Mouse (Mus musculus) liver, postnatal 0 days (tissue): ENCODE measurements around the gene Tgm5. TPM values are rescaled to one million over a fixed set of nuclear protein-coding genes. Genes with fewer than 3 reads are reported as not detected.
"Not testable (repeated sequence)": the region's sequence is repeated elsewhere in the genome, so short reads cannot be mapped to it uniquely, and the experiment has no call there.

Experiments
- ATAC-seq: fragments of 200-750 bp; cut with Nextera tagmentation; 2 replicates; pipeline ENCODE4 v1.8.0; 2017; ENCODE audit warnings: mild to moderate bottlenecking, moderate library complexity
- DNase-seq: peaks from one replicate; pipeline ENCODE4 v3.0.0-alpha.2; 2016
- H3K27ac ChIP-seq: fragments of 300-500 bp; sonication (generic); 2 replicates; pipeline ENCODE4 v1.5.1; 2014; ENCODE audit warnings: antibody characterized with exemption, moderate library complexity, mild to moderate bottlenecking, low read depth
- H3K27me3 ChIP-seq: fragments of 300-500 bp; sonication (generic); 2 replicates; pipeline ENCODE4 v1.6.1; 2014; ENCODE audit warnings: low read length, control low read depth, mixed read lengths; ENCODE audit not compliant: insufficient read depth
- H3K36me3 ChIP-seq: fragments of 300-500 bp; sonication (generic); replicated peaks from 2 replicates; pipeline ENCODE4 v1.6.1; 2014; ENCODE audit warnings: mild to moderate bottlenecking, control low read depth, low read length, moderate library complexity, mixed read lengths; ENCODE audit not compliant: insufficient read depth
- H3K4me1 ChIP-seq: fragments of 300-500 bp; sonication (generic); 2 replicates; pipeline ENCODE4 v1.6.1; 2014; ENCODE audit warnings: antibody characterized with exemption, mild to moderate bottlenecking, control low read depth; ENCODE audit not compliant: insufficient read depth
- H3K4me2 ChIP-seq: fragments of 300-500 bp; sonication (generic); 2 replicates; pipeline ENCODE4 v1.6.1; 2014; ENCODE audit warnings: low read depth, mild to moderate bottlenecking, low read length, moderate library complexity, mixed read lengths
- H3K4me3 ChIP-seq: fragments of 300-500 bp; sonication (generic); 2 replicates; pipeline ENCODE4 v1.5.1; 2014; ENCODE audit warnings: low read depth, low read length
- H3K9ac ChIP-seq: fragments of 300-500 bp; sonication (generic); replicated peaks from 2 replicates; pipeline ENCODE4 v1.6.1; 2014; ENCODE audit warnings: mild to moderate bottlenecking, moderate library complexity
- H3K9me3 ChIP-seq: fragments of 300-500 bp; sonication (generic); 2 replicates; pipeline ENCODE4 v1.6.1; 2016; ENCODE audit warnings: mild to moderate bottlenecking, control low read depth, low read length, mixed read lengths
- CTCF ChIP-seq: sonication (generic); IDR thresholded peaks from 2 replicates; pipeline ENCODE4 v1.5.1; 2016; ENCODE audit warnings: antibody characterized with exemption, low read depth
- EP300 ChIP-seq: IDR thresholded peaks from 2 replicates; pipeline ENCODE4 v1.6.1; 2016; ENCODE audit warnings: antibody characterized with exemption, low read depth, mild to moderate bottlenecking
- WGBS: fragments of 180-500 bp; shearing (Covaris S2); extraction: QIAGEN DNeasy Blood & Tissue Kit; methylation state at CpG from one replicate; pipeline ENCODE4 v1.1.7; 2014; ENCODE audit not compliant: insufficient replicate concordance; 5-methylcytosine and 5-hydroxymethylcytosine counted together
- polyA plus RNA-seq: library from polyadenylated mRNA; unstranded; fragments of >200 nt; fragmentation: Nextera tagmentation; extraction: Ambion mirVana; gene quantifications from 2 replicates; pipeline ENCODE4 v1.2.1, GENCODE M21; 2015

The Tgm5 gene
- polyA plus RNA-seq, 1 experiment from 2014 or later: not detected

- WGBS: 52% methylated on average over 2 of the region's 2 CpGs
- no peak overlapping the region for H3K27ac ChIP-seq
- TF ChIP-seq EP300 (no peak), CTCF (no peak)
- DNase-seq (no peak), ATAC-seq (no peak)
- no peaks in the 10 kb centered on the region for H3K36me3 ChIP-seq
- H3K9me3 ChIP-seq: no peaks in the 10 kb centered on the region
- 0 out of 2 replicates have a peak, but pooled peaks cover 6% of the 10 kb centered on the region for H3K4me1 ChIP-seq
- H3K9ac ChIP-seq: no peak overlapping the region
- no peak overlapping the region for H3K4me3 ChIP-seq
- H3K4me2 ChIP-seq: no peak overlapping the region
- H3K27me3 ChIP-seq: no peaks in the 10 kb centered on the region
Measured at GRCm38 (mm10) chr2:121054060-121054459, 31.6 kb downstream of the Tgm5 start.

DNA sequence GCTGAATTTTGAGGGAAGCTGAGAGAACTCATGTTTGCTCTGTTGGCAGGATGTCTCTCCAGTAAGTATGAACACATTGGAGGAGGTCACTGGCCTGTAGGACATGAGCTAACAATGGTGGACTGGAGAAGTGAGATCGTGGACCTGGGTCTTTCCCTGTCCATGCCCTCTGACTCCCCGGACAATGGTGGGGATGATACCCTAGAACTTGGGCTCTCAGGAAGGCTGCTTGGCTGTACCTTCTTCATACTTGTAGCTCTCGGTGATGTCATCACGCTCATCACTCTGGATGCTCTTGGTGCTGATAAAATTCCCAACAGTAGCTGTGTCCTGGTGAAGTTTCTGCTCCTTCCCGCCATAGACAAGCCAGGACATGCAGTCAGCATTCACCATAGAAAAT, 33.5 kb downstream of the Tgm5 start:
- ATAC-seq (no peak), DNase-seq (no peak)
- no peak overlapping the region for H3K27ac ChIP-seq
- H3K4me3 ChIP-seq: no peak overlapping the region
- no peak overlapping the region for H3K9ac ChIP-seq
- H3K36me3 ChIP-seq: no peaks in the 10 kb centered on the region
- TF ChIP-seq CTCF: no peak
- TF ChIP-seq EP300: no peak
- no peak overlapping the region for H3K4me2 ChIP-seq
- H3K27me3 ChIP-seq: no peaks in the 10 kb centered on the region
- no peaks in the 10 kb centered on the region for H3K9me3 ChIP-seq
- H3K4me1 ChIP-seq: 0 out of 2 replicates have a peak, but pooled peaks cover 6% of the 10 kb centered on the region
- 74% methylated on average over 5 of the region's 5 CpGs for WGBS

- no peak overlapping the region for H3K27ac ChIP-seq
- H3K4me1 ChIP-seq: no peaks in the 10 kb centered on the region
- H3K9me3 ChIP-seq: no peaks in the 10 kb centered on the region
- ATAC-seq (no peak), DNase-seq (no peak)
- TF ChIP-seq CTCF (no peak), EP300 (no peak)
- 78% methylated on average over 4 of the region's 4 CpGs for WGBS
- H3K36me3 ChIP-seq: no peaks in the 10 kb centered on the region
- no peak overlapping the region for H3K9ac ChIP-seq
- H3K27me3 ChIP-seq: no peaks in the 10 kb centered on the region
- no peak overlapping the region for H3K4me3 ChIP-seq
- no peak overlapping the region for H3K4me2 ChIP-seq
Measured at GRCm38 (mm10) chr2:121045653-121046052, 40.0 kb downstream of the Tgm5 start.

DNA sequence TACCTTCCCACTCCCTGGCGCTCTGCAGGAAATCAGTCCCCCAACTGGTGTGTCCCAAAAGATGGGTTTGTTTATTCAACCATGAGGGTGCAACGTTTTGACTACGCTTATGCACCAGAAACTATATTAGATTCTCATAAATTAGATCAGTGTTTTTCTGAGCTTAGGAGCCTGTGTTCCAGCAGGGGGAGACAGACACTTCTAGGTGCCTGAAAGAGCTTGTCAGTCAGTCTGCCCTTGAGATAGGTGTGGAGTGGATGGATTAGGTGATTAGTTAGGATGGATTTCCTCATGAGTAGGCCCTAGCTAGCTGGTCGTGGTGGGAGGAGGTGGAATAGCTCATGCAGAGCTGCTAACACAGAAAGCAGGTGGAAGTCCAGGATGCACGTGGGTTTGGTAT, 44.5 kb downstream of the Tgm5 start:
- Histone ChIP-seq H3K36me3 (no peaks in the 10 kb centered on the region), H3K4me3 (no peak overlapping the region), H3K4me1 (peaks cover 5% of the 10 kb centered on the region; the same call in 1 of the 2 replicates), H3K9me3 (no peaks in the 10 kb centered on the region; the same call in 1 of the 2 replicates), H3K27me3 (no peaks in the 10 kb centered on the region), H3K4me2 (no peak overlapping the region), H3K9ac (no peak overlapping the region), H3K27ac (no peak overlapping the region)
- TF ChIP-seq CTCF: peak; percentile 87
- no peak for TF ChIP-seq EP300
- DNase-seq (no peak), ATAC-seq (no peak)
- 33% methylated on average over 5 of the region's 5 CpGs for WGBS

GRCm38 (mm10) chr2:121039382-121039781, 46.3 kb downstream of the Tgm5 start:
- TF ChIP-seq EP300: no peak
- TF ChIP-seq CTCF: peak; percentile 50
- H3K4me3 ChIP-seq: no peak overlapping the region
- 87% methylated on average over 1 of the region's 1 CpGs for WGBS
- DNase-seq: no peak
- H3K36me3 ChIP-seq: no peaks in the 10 kb centered on the region; the same call in 1 of the 2 replicates
- H3K4me1 ChIP-seq: peaks cover 5% of the 10 kb centered on the region; the same call in 1 of the 2 replicates
- no peak for ATAC-seq
- no peaks in the 10 kb centered on the region; the same call in 1 of the 2 replicates for H3K9me3 ChIP-seq
- H3K4me2 ChIP-seq: no peak overlapping the region
- H3K27me3 ChIP-seq: no peaks in the 10 kb centered on the region
- H3K9ac ChIP-seq: no peak overlapping the region
- H3K27ac ChIP-seq: no peak overlapping the region

DNA sequence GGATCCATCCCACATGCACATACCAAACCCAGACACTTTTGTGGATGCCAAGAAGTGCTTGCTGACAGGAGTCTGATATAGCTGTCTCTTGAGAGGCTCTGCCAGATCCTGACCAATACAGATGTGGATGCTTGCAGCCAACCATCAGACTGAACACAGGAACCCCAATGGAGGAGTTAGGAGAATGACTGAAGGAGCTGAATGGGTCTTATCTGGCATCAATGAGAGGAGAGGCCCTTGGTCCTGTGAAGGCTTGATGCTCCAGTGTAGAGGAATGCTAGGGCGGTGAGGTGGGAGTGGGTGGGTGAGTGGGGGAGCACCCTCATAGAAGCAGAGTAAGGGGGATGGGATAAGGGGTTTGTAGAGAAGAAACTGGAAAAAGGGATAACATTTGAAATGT, 46.8 kb downstream of the Tgm5 start:
- not testable (repeated sequence) for H3K4me2 ChIP-seq, H3K4me3 ChIP-seq, DNase-seq, H3K4me1 ChIP-seq, ATAC-seq, H3K36me3 ChIP-seq, H3K9me3 ChIP-seq, H3K27me3 ChIP-seq, H3K27ac ChIP-seq, H3K9ac ChIP-seq
- WGBS: 85% methylated on average over 1 of the region's 1 CpGs
